13 mouse cellular contexts compared by ENCODE assay signal in the genomic region with DNA sequence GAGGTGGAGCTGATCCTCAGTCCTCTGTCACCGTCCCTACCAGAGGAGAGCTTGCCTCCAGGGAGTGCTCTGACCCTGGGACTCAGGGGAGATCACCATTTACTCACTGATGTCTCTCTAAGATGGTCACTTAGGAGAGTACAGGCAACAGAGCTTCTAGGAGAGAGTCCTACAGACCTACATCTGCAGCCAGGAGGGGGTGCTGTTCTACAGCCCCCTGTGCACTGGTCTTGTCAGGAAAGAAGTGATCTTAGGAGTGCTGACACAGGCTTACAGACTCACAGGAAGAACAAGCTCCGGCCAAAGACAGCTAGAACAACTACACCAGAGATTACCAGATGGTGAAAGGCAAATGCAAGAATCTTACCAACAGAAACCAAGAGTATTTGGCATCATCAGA. TPM values are rescaled to one million over a fixed set of nuclear protein-coding genes. Genes with fewer than 3 reads are reported as not detected.
DNase-seq lines count a peak whose midpoint lies in the region; ATAC-seq and TF ChIP-seq lines count a peak whose summit lies in the region.
"Had no signal": no experiment of that assay in that cellular context is flagged by ENCODE, and none has a peak within 500 bp of the region (broad histone marks: within the 10 kb centered on the region; RNA-seq: fewer than 3 reads in every experiment).

No protein-coding gene starts in this region.

- TF ChIP-seq EP300 in stomach, postnatal 0 days (optimal IDR thresholded peaks at IDR 0.05): no peak

- no peak for ATAC-seq in stomach, postnatal 0 days (ENCODE audit: low FRiP score, low TSS enrichment)

- no peak overlapping the region for H3K4me3 ChIP-seq in kidney, adult 2 months (ENCODE audit: insufficient read depth, low read depth, low read length)
- no peak overlapping the region for H3K4me3 ChIP-seq in thymus, adult 2 months (ENCODE audit: control insufficient read depth, insufficient read depth, low read length)
- H3K4me3 ChIP-seq in stomach, postnatal 0 days (ENCODE audit: low read depth, low read length): no peak overlapping the region

- peak; percentile 34 for DNase-seq in kidney, postnatal 10 days
- DNase-seq in kidney, adult 2 months: no peak
- peak; percentile 9 for DNase-seq in thymus, postnatal 4 days
- DNase-seq in thymus, adult 2 months: no peak
- DNase-seq in ZHBTc4 (ENCODE audit: low read depth, low spot score) (peak; percentile 70), MN1 (ENCODE audit: low spot score) (no peak)
- DNase-seq in stomach, postnatal 0 days (ENCODE audit: low spot score): no peak
- DNase-seq in left cerebral cortex, adult 11 months (ENCODE audit: low spot score): no peak
- DNase-seq: gastrocnemius, postnatal 10 days had no signal

- H3K4me1 ChIP-seq in kidney, adult 2 months (ENCODE audit: control insufficient read depth, insufficient read depth, low read length): no peaks in the 10 kb centered on the region
- H3K4me1 ChIP-seq in thymus, adult 2 months (replicated peaks; ENCODE audit: control insufficient read depth, insufficient read depth, low read length): no peaks in the 10 kb centered on the region
- no peaks in the 10 kb centered on the region for H3K4me1 ChIP-seq in stomach, postnatal 0 days (replicated peaks; ENCODE audit: control insufficient read depth, insufficient read depth)

- no peaks in the 10 kb centered on the region for H3K27me3 ChIP-seq in kidney, adult 2 months (replicated peaks; ENCODE audit: control insufficient read depth, insufficient read depth, low read length)
- no peaks in the 10 kb centered on the region for H3K27me3 ChIP-seq in thymus, adult 2 months (ENCODE audit: control insufficient read depth, insufficient read depth, low read length)
- no peaks in the 10 kb centered on the region for H3K27me3 ChIP-seq in stomach, postnatal 0 days (ENCODE audit: control insufficient read depth, insufficient read depth, low read length)

- no peak for TF ChIP-seq POLR2A in kidney, adult 2 months (IDR thresholded peaks at IDR 0.05; ENCODE audit: low read depth, low read length)
- no peak for TF ChIP-seq POLR2A in thymus, adult 2 months (IDR thresholded peaks at IDR 0.05; ENCODE audit: control insufficient read depth, extremely low read depth, insufficient read depth, low read length, poor library complexity)

- H3K36me3 ChIP-seq in kidney, adult 2 months (ENCODE audit: control insufficient read depth, insufficient read depth, low read length): no peaks in the 10 kb centered on the region
- H3K36me3 ChIP-seq in thymus, adult 2 months (ENCODE audit: control insufficient read depth, insufficient read depth, low read length): no peaks in the 10 kb centered on the region
- no peaks in the 10 kb centered on the region for H3K36me3 ChIP-seq in stomach, postnatal 0 days (ENCODE audit: control insufficient read depth, insufficient read depth, low read length)

- no peak for TF ChIP-seq CTCF in kidney, adult 2 months (conservative IDR thresholded peaks at IDR 0.05; ENCODE audit: insufficient read depth, insufficient read length, low read depth, low read length)
- no peak for TF ChIP-seq CTCF in thymus, adult 2 months (IDR thresholded peaks at IDR 0.05; ENCODE audit: borderline replicate concordance, control insufficient read depth, extremely low read depth, insufficient read depth, low read length, poor library complexity)
- peak; percentile 37; the same call in 1 of the 2 replicates for TF ChIP-seq CTCF in stomach, postnatal 0 days (IDR thresholded peaks at IDR 0.05; ENCODE audit: low read depth)

- H3K27ac ChIP-seq in kidney, adult 2 months (ENCODE audit: insufficient read depth, low read depth, low read length): no peak overlapping the region
- no peak overlapping the region for H3K27ac ChIP-seq in thymus, adult 2 months (ENCODE audit: control insufficient read depth, insufficient read depth, low read length)
- H3K27ac ChIP-seq in stomach, postnatal 0 days (replicated peaks): no peak overlapping the region
- H3K27ac ChIP-seq: macrophage had no signal

- H3K9me3 ChIP-seq in stomach, postnatal 0 days (ENCODE audit: control insufficient read depth, low read length): no peaks in the 10 kb centered on the region

- no peak overlapping the region for H3K9ac ChIP-seq in stomach, postnatal 0 days (ENCODE audit: low read length)

- no peak overlapping the region for H3K4me2 ChIP-seq in stomach, postnatal 0 days (replicated peaks; ENCODE audit: low read depth)

- WGBS in kidney, adult 2 months: 41% methylated on average over 2 of the region's 2 CpGs
- 51% methylated on average over 2 of the region's 2 CpGs for WGBS in thymus, adult 2 months
- 52% methylated on average over 2 of the region's 2 CpGs for WGBS in stomach, postnatal 0 days

RNA-seq across cellular contexts. Expression of gene Olfr875, which starts 9.1 kb away (rescaled TPM):
- not detected in 2 replicates for polyA plus RNA-seq in kidney, adult 2 months (2012; rRNA removed)
- not detected in 2 replicates for polyA plus RNA-seq in thymus, adult 2 months (2012; rRNA removed)
- not detected in 2 replicates for polyA plus RNA-seq in stomach, postnatal 0 days (2015; fragmentation: Nextera tagmentation; extraction: Ambion mirVana)
- polyA plus RNA-seq: heart, embryonic 14.5 days; hindbrain, embryonic 16.5 days; macrophage had no signal

RNA-seq across cellular contexts. Expression of gene Olfr874, which starts 17.6 kb away (rescaled TPM):
- polyA plus RNA-seq in kidney, adult 2 months (2012; rRNA removed): not detected in 2 replicates
- not detected in 2 replicates for polyA plus RNA-seq in thymus, adult 2 months (2012; rRNA removed)
- not detected in 2 replicates for polyA plus RNA-seq in stomach, postnatal 0 days (2015; fragmentation: Nextera tagmentation; extraction: Ambion mirVana)
- polyA plus RNA-seq: heart, embryonic 14.5 days; hindbrain, embryonic 16.5 days; macrophage had no signal

RNA-seq across cellular contexts. Expression of gene Olfr876, which starts 40.3 kb away (rescaled TPM):
- not detected in 2 replicates for polyA plus RNA-seq in kidney, adult 2 months (2012; rRNA removed)
- polyA plus RNA-seq in thymus, adult 2 months (2012; rRNA removed): not detected in 2 replicates
- polyA plus RNA-seq in stomach, postnatal 0 days (2015; fragmentation: Nextera tagmentation; extraction: Ambion mirVana): not detected in 2 replicates
- polyA plus RNA-seq: heart, embryonic 14.5 days; hindbrain, embryonic 16.5 days; limb, embryonic 14.5 days; macrophage had no signal

RNA-seq across cellular contexts. Expression of gene Olfr160, which starts 46.5 kb away (rescaled TPM):
- not detected in 2 replicates for polyA plus RNA-seq in kidney, adult 2 months (2012; rRNA removed)
- polyA plus RNA-seq in thymus, adult 2 months (2012; rRNA removed): not detected in 2 replicates
- 0.04 TPM in 1 of 2 replicates, not detected in the other for polyA plus RNA-seq in stomach, postnatal 0 days (2015; fragmentation: Nextera tagmentation; extraction: Ambion mirVana)
- polyA plus RNA-seq: heart, embryonic 14.5 days; hindbrain, embryonic 16.5 days; limb, embryonic 14.5 days; macrophage had no signal

Comparison
In these comparisons a context has a peak if more than half of its experiments do, and no peak if none do; other contexts are left out.
1. DNase-seq: peak in kidney, postnatal 10 days (single experiment), thymus, postnatal 4 days (single experiment) and ZHBTc4 (single experiment); none in kidney, adult 2 months (single experiment), thymus, adult 2 months (single experiment), stomach, postnatal 0 days (single experiment), left cerebral cortex, adult 11 months (single experiment) and MN1 (single experiment).